Mouse (Mus musculus) layer of hippocampus, postnatal 10 days (tissue): ENCODE data around the gene Xcr1. TPM values are rescaled to one million over a fixed set of nuclear protein-coding genes. Genes with fewer than 3 reads are reported as not detected.

Source experiments
- DNase-seq, 2 experiments: peaks; one replicate each; pipeline ENCODE4 v3.0.0; 2021; ENCODE audit warnings: low spot score in 2 of 2
- total RNA-seq, 2 experiments: library from RNA; stranded (reverse); gene quantifications; 2 replicates each; pipeline ENCODE4 v1.2.3; 2021

Gene Xcr1
- total RNA-seq, 2 experiments from 2014 or later: not detected

- DNase-seq: no peak
Observed at GRCm38 (mm10) chr9:123815444-123815843, 46.4 kb downstream of the Xcr1 start.

DNA sequence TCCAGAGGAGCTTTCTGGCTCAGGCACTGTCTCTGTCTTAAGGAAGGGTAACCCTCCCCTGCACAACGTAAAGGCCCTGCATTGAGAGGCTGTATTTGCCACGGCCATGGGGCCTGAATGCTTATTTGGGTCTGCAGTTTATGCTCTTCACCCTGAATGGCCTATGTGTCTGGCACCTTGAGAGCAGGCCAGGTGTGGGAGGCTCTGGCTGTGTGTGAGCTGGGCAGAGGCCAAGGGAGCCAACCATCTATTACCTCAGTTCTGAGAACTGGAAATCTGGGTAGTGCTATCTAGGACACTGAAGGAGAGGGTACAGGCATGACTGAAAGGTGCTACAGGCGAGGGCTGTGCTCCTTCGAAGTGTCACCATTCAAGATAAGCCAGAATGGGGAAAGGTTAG lies 47.0 kb downstream of the Xcr1 start:
- no peak for DNase-seq

- no peak for DNase-seq
Observed at GRCm38 (mm10) chr9:123814326-123814725, 47.5 kb downstream of the Xcr1 start.

GRCm38 (mm10) chr9:123811831-123812230 lies 50.0 kb downstream of the Xcr1 start:
- DNase-seq: no peak

DNA sequence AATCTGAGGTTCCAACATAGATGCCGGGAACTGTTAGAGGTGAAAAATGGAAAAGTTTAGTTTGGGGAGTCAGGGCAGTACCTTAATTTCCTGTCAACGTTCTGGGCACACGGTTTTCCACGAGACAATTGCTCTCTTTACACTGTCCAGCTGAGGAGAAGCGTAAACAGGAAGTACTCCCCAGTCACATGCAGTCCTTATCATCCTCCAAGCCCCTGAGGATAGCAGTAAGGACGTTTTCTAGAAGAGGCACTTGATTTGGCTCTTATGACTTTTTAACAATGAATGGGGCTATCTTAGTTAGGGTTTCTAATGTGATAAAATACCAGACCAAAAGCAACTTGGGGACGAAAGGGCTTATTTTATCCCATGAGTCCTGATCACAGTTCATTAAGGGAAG lies 53.2 kb downstream of the Xcr1 start:
- no peak for DNase-seq

DNA sequence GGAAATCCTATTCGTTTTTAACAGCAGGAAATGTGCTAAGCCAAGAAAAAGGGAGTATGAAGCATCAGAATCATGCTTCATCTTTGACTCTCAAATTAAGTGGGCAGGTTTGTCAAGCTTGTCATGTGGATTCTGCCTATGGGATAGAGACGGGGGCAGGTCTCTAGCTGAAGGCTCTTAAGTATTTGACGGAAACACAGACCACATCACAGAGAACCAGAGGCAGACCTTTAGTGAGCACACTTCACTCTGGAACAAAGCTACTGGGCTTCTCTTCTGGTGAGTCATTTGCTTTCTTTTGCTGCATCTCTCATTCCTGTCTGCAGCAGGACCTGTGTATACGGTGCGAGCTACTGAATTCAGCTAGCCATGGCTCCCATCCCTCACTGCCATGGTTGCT lies 55.6 kb downstream of the Xcr1 start, which contains the start of gene Cxcr6:
Gene Cxcr6, plus strand, starts transcription at position 209 of the 400 bp plus-strand sequence.
- DNase-seq: no peak

- no peak for DNase-seq
Observed at GRCm38 (mm10) chr9:123805241-123805640, 56.6 kb downstream of the Xcr1 start.

- no peak for DNase-seq
Observed at GRCm38 (mm10) chr9:123802896-123803295, 58.9 kb downstream of the Xcr1 start.

DNA sequence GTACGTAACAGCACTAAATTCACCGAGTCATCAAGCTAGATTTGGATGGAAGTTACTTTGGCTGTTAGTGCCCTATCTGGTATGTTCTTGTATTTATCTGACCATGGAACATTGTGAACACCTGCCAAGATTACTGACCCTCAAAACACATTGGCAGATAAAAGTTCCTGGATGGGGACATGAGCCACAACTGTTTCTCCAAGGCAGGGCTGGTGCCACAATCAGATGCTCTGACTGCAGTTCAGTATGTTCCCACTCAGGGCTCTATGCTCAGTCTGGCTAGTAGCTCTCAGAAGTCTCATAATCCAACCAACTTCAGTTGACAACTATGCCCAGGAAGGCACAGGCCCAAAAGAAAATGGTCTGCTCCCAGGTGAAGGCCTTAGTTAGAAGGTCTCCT lies 59.4 kb downstream of the Xcr1 start:
- DNase-seq: no peak

Other genes with a start within 250 kb of the Xcr1 start
- gene Slc6a20b, start 229.5 kb downstream of the Xcr1 start, total RNA-seq: under 1 TPM; 0.46 to 0.74 TPM
- under 1 TPM in 1 of 2 experiments, not detected in 1; 0.09 TPM for gene Ccr9, start 183.6 kb downstream of the Xcr1 start, total RNA-seq
- gene Slc6a20a, start 183.1 kb downstream of the Xcr1 start, total RNA-seq: 10 to 100 TPM; 12.4 to 19.4 TPM
- 10 to 100 TPM; 57.7 to 57.8 TPM for gene Lztfl1, start 144.3 kb downstream of the Xcr1 start, total RNA-seq
- not detected for gene Cxcr6, start 55.6 kb downstream of the Xcr1 start, total RNA-seq
- gene Fyco1, start 10.1 kb downstream of the Xcr1 start, total RNA-seq: 10 to 100 TPM; 18.6 to 25.1 TPM
- gene Ccr1, start 106.7 kb upstream of the Xcr1 start, total RNA-seq: under 1 TPM; 0.65 to 0.85 TPM
- gene Ccr1l1, start 116.4 kb upstream of the Xcr1 start, total RNA-seq: not detected
- gene Ccr3, start 159.9 kb upstream of the Xcr1 start, total RNA-seq: not detected
- gene Ccr2, start 239.9 kb upstream of the Xcr1 start, total RNA-seq: under 1 TPM in 1 of 2 experiments, not detected in 1; 0.29 TPM